Mouse (Mus musculus) kidney, adult 2 months (tissue): Measurements from ENCODE around the gene Slc3a2.

Source experiments
- CTCF ChIP-seq: fragments of 200-500 bp; conservative IDR thresholded peaks from 2 replicates; pipeline ENCODE4 v1.5.1; 2011; ENCODE audit warnings: low read depth, mild to moderate bottlenecking, control low read depth, low read length, moderate library complexity, mixed read lengths; ENCODE audit not compliant: insufficient read depth, insufficient read length
- POLR2A ChIP-seq: fragments of 200-500 bp; IDR thresholded peaks from one replicate; pipeline ENCODE4 v1.6.1; 2011; ENCODE audit warnings: low read depth, low read length, control low read depth

GRCm38 (mm10) chr19:8706930-8707329, 16.2 kb downstream of the Slc3a2 start:
- TF ChIP-seq CTCF: no peak
- no peak for TF ChIP-seq POLR2A
